Mouse (Mus musculus) kidney, embryonic 14.5 days (tissue): ENCODE data around the gene Arhgap22. TPM values are rescaled to one million over a fixed set of nuclear protein-coding genes. Genes with fewer than 3 reads are reported as not detected.

Source experiments
- ATAC-seq: fragments of 200-750 bp; cut with Nextera tagmentation; 2 replicates; pipeline ENCODE4 v1.8.0; 2017; ENCODE audit warnings: moderate number of reproducible peaks, mild to moderate bottlenecking, moderate TSS enrichment, moderate library complexity; ENCODE audit not compliant: low FRiP score, low TSS enrichment
- H3K27ac ChIP-seq: fragments of 300-500 bp; sonication (generic); 2 replicates; pipeline ENCODE4 v1.5.1; 2014; ENCODE audit warnings: low read depth, mild to moderate bottlenecking, low read length, moderate library complexity, mixed read lengths
- H3K27me3 ChIP-seq: fragments of 300-500 bp; sonication (generic); 2 replicates; pipeline ENCODE4 v1.6.1; 2014; ENCODE audit warnings: mild to moderate bottlenecking, low read length; ENCODE audit not compliant: control insufficient read depth, insufficient read depth
- H3K36me3 ChIP-seq: fragments of 300-500 bp; sonication (generic); 2 replicates; pipeline ENCODE4 v1.6.1; 2014; ENCODE audit warnings: low read length, mixed read lengths; ENCODE audit not compliant: control insufficient read depth, insufficient read depth
- H3K4me1 ChIP-seq: fragments of 300-500 bp; sonication (generic); 2 replicates; pipeline ENCODE4 v1.6.1; 2014; ENCODE audit warnings: low read length, mixed read lengths; ENCODE audit not compliant: control insufficient read depth, insufficient read depth
- H3K4me2 ChIP-seq: fragments of 300-500 bp; sonication (generic); replicated peaks from 2 replicates; pipeline ENCODE4 v1.6.1; 2014; ENCODE audit warnings: low read depth, mild to moderate bottlenecking, low read length
- H3K4me3 ChIP-seq: fragments of 300-500 bp; sonication (generic); 2 replicates; pipeline ENCODE4 v1.5.1; 2014; ENCODE audit warnings: mild to moderate bottlenecking, low read length
- H3K9ac ChIP-seq: fragments of 300-500 bp; sonication (generic); 2 replicates; pipeline ENCODE4 v1.6.1; 2014; ENCODE audit warnings: low read depth, mild to moderate bottlenecking, low read length, moderate library complexity
- H3K9me3 ChIP-seq: fragments of 300-500 bp; sonication (generic); 2 replicates; pipeline ENCODE4 v1.6.1; 2016; ENCODE audit warnings: low read length; ENCODE audit not compliant: control insufficient read depth
- WGBS: fragments of 180-500 bp; shearing (Covaris S2); extraction: QIAGEN DNeasy Blood & Tissue Kit; methylation state at CpG from one replicate; pipeline ENCODE4 v1.1.7; 2014; 5-methylcytosine and 5-hydroxymethylcytosine counted together
- polyA plus RNA-seq: library from polyadenylated mRNA; unstranded; fragments of >200 nt; fragmentation: Nextera tagmentation; extraction: Ambion mirVana; gene quantifications from 2 replicates; pipeline ENCODE4 v1.2.1, GENCODE M21; 2014

Arhgap22 gene
- polyA plus RNA-seq, result 1.1 and 2.6 TPM in 2 replicates

DNA sequence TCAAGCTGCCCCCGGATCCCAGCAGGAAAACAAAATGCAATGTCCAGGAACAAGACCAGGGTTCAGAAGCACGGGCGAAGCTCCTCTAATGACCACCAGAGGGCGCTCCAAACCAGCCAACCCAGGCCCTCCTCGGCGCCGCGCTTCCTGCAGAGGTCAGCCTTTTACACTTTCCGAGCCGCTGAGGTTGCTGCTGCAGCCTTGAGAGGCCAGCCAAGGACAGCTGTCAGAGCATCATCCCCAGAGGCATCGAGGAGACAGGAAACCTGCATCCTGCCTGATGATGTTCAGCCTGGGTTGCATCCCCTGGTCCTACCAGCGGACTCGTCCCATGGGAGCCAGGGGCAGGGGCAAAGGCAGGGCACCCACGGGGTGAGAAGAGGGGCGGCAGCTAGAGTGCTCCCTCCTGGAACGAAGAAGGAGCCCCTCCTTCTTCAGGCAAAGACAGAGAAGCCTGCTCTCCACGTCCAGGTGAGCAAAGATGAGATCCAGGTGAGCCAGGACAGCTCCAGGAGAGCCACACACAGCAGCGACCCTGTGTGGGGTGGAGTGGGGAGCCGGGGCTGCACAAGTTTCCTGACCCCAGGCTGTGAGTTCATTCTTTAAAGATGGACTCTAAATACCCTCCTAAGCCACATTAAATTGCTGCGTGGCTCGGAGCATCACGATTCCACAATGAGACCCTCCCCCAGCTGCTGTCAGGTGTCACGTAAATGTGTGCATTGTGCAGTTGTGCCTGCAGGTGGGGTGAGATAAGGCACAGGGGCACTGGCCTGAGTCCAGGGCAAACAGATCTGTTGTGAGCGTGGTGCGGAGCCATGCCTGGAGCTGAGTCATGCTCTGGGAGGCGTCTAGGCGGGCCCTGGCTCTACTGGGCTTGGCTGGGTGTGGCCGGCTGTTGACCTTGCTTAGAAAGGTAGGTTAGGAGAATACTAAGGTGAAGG is at the start of gene Arhgap22:
Arhgap22 (plus strand) TSS at position 204 of the 944 bp plus-strand sequence.
- no peak within 1 kb of the TSS for H3K4me3 ChIP-seq
- WGBS, result 16% methylated on average over 28 of the region's 28 CpGs

DNA sequence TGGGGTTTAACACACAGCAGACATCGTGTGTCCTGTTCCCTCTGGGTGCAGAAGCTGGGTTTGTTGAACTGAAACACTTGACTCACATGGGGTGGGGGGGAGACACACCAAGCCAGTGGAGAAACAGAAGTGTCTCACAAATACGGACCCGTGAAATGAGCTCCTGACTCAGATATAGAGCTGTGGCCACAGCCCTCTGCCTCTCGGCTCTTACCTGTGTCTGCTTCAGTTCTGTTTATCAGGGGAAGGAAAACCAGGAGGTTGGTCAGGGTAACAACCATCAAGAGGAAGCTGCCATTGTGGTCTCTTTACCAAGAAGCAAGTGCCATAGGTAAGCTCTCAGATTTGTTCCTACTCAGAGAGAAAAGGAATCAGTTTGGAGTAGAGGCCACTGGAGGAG is 45.1 kb upstream of the Arhgap22 start:
- no peak overlapping the region for H3K4me3 ChIP-seq
- H3K4me1 ChIP-seq, result no peaks in the 10 kb centered on the region
- no peaks in the 10 kb centered on the region for H3K27me3 ChIP-seq
- no peaks in the 10 kb centered on the region for H3K36me3 ChIP-seq
- no peak for ATAC-seq
- no peak overlapping the region for H3K4me2 ChIP-seq
- no peak overlapping the region for H3K27ac ChIP-seq
- 86% methylated on average over 4 of the region's 4 CpGs for WGBS
- H3K9me3 ChIP-seq, result no peaks in the 10 kb centered on the region
- no peak overlapping the region for H3K9ac ChIP-seq

More for the DNA sequence above, at the start of gene Arhgap22:
- H3K36me3 ChIP-seq, result no peaks in the 10 kb centered on the region
- H3K27ac ChIP-seq, result no peak within 1 kb of the TSS
- peak within 1 kb of the TSS; percentile 20; the same call in 1 of the 2 replicates for H3K4me2 ChIP-seq
- no peaks in the 10 kb centered on the region for H3K9me3 ChIP-seq
- no peak within 1 kb of the TSS for H3K9ac ChIP-seq
- 0 out of 2 replicates have a peak, but pooled peaks cover 3% of the 10 kb centered on the region for H3K4me1 ChIP-seq
- H3K27me3 ChIP-seq, result no peaks in the 10 kb centered on the region; the same call in 1 of the 2 replicates
- peak; percentile 89 for ATAC-seq

DNA sequence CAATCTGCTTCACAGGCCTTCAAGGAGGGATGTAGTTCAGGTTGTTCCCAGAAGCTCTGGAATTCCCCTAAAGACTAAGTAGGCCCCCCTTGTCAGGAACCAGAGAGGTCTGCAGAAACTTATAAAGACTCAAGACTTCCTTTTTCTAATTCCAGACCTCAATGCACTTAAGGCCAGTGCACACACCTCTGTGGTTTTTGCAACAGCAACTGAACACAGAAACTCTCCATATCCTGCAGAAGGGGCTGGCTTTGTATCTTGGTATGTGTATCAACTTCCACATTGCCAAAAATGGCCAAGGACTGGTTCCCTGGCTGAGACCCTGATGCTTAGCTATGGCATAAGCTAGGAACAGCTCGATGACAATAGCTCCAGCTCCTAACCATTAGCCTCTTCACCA is 41.9 kb upstream of the Arhgap22 start:
- Histone ChIP-seq H3K9me3 (no peaks in the 10 kb centered on the region), H3K27ac (no peak overlapping the region), H3K9ac (no peak overlapping the region), H3K4me1 (no peaks in the 10 kb centered on the region), H3K4me2 (no peak overlapping the region), H3K4me3 (no peak overlapping the region), H3K36me3 (no peaks in the 10 kb centered on the region), H3K27me3 (no peaks in the 10 kb centered on the region)
- ATAC-seq, result no peak
- WGBS, result 71% methylated on average over 1 of the region's 1 CpGs

DNA sequence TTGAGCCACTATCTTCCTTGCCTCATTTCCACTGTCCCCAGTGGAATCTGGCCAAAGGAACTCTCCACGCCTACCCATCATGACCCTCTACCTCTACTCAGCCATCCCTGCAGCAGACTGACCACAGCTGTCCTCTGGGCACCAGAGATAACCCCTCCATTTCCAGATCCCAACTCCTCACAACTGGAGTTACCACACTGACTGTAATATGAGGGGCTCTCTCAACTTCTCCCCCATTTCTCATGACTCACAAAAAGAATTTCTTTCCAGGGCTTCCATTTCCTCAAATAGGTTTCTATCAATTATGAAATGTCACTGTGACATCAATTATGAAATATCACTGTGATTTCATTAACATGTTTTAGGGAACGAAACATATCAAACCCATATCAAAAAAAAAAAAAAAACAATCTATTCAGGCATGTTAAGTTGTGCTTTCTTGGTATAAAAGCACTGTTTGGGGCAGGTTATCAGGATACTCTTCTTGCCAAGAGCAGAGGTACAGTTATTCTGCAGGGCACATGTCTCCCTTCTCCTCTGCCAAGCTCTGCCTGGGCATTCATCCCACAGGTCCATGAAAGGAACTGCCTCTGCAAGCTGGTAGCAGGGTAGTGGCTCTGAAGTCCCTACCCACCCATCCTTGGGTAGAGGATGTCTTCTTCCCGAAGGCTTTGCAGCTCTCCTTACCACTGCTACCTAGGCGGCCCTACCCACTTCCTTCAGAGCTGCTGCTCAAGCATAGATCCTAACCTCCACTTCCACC is 38.6 kb upstream of the Arhgap22 start:
- no peak overlapping the region for H3K9ac ChIP-seq
- H3K36me3 ChIP-seq, result no peaks in the 10 kb centered on the region
- no peak overlapping the region for H3K4me3 ChIP-seq
- ATAC-seq, result no peak
- H3K9me3 ChIP-seq, result no peaks in the 10 kb centered on the region
- whole genome bisulfite sequencing, result 71% methylated on average over 4 of the region's 4 CpGs
- no peak overlapping the region for H3K27ac ChIP-seq
- H3K27me3 ChIP-seq, result no peaks in the 10 kb centered on the region
- no peak overlapping the region for H3K4me2 ChIP-seq
- H3K4me1 ChIP-seq, result no peaks in the 10 kb centered on the region

DNA sequence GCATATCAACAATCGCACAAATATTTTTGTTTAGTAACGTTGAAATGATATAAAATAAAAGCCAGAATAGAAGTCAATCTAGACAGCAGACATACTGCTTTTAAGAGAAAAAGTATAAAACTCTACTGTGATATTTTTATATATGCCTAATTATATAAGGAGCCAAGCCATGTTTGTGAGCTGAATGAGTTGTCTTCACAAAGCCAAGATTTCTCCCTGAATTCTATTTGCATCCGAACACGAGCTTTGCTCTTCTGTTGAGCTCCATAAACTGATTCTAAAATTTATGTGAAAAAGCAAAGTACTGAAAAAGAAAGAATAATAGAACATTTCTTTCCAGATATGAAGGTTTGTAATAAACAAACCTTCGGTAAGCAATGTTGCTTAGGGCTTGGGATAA is 33.7 kb upstream of the Arhgap22 start:
- Histone ChIP-seq H3K36me3 (no peaks in the 10 kb centered on the region), H3K4me3 (no peak overlapping the region), H3K27me3 (no peaks in the 10 kb centered on the region), H3K9me3 (no peaks in the 10 kb centered on the region), H3K4me2 (no peak overlapping the region), H3K27ac (no peak overlapping the region), H3K9ac (no peak overlapping the region), H3K4me1 (no peaks in the 10 kb centered on the region)
- no peak for ATAC-seq
- 88% methylated on average over 5 of the region's 5 CpGs for WGBS

DNA sequence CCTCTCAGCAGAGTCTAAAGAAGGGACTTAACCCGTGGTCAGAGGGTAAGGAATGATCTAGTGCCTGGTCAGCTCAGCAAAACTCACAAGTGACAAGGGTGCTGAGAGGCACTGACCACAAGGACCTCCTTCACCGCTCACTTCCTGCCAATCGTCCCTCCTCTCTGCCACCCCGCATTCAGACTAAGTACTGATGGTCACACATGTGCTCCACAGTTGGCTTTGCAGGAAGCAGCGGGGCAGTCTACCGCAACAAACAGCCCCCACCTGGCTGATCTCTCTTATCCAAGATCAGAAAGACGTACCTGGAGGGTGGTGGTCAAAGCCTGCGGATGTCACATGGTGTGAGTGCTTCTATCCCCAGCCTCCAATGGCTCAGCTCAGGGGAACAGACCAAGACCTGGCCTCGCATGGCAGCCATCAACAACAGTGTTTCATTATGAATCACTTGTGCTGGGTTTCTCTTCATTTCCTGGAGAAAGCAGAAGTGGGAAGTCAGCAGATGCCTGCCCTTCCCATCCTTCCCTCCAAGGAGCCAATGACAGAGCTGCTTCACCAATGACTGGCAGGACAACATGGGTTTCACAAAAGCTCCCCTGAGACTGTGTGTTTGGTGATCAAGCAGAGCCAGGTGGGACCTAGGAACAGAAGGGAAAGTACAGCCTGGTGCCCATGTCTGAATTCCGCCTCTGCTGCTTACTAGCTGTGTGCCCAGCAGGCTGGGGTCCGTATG is 28.6 kb upstream of the Arhgap22 start, which contains the start of gene Wdfy4:
Wdfy4 (minus strand) TSS at position 441 of the 733 bp plus-strand sequence.
- H3K36me3 ChIP-seq, result no peaks in the 10 kb centered on the region
- no peak within 1 kb of the TSS for H3K27ac ChIP-seq
- no peaks in the 10 kb centered on the region for H3K9me3 ChIP-seq
- no peaks in the 10 kb centered on the region for H3K27me3 ChIP-seq
- no peak within 1 kb of the TSS for H3K4me2 ChIP-seq
- 81% methylated on average over 11 of the region's 11 CpGs for WGBS
- H3K4me3 ChIP-seq, result no peak within 1 kb of the TSS
- no peak for ATAC-seq
- H3K4me1 ChIP-seq, result no peaks in the 10 kb centered on the region
- no peak within 1 kb of the TSS for H3K9ac ChIP-seq

DNA sequence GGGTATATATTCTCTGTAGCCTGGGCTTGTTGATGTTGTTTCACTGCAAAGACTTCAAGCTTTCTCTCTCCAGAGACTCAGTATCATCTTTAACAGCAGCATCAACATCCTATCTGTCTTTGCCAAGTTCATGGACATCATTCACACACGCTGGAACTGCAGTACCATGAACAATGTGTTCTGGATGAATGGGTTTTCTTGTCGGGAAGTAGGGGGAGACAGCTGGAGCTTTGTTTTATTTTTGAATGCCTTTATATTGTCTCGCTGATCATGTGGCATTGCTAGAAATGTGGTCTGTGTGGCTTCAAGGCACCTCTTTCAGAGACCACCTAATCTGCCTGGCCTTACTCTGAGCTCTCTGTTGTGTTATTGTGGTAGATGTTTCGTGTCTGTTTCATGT is 26.6 kb upstream of the Arhgap22 start:
- no peaks in the 10 kb centered on the region for H3K9me3 ChIP-seq
- no peak overlapping the region for H3K9ac ChIP-seq
- ATAC-seq, result no peak
- WGBS, result 46% methylated on average over 4 of the region's 4 CpGs
- H3K4me2 ChIP-seq, result no peak overlapping the region
- no peaks in the 10 kb centered on the region for H3K27me3 ChIP-seq
- H3K4me1 ChIP-seq, result no peaks in the 10 kb centered on the region
- H3K36me3 ChIP-seq, result no peaks in the 10 kb centered on the region
- no peak overlapping the region for H3K27ac ChIP-seq
- H3K4me3 ChIP-seq, result no peak overlapping the region

DNA sequence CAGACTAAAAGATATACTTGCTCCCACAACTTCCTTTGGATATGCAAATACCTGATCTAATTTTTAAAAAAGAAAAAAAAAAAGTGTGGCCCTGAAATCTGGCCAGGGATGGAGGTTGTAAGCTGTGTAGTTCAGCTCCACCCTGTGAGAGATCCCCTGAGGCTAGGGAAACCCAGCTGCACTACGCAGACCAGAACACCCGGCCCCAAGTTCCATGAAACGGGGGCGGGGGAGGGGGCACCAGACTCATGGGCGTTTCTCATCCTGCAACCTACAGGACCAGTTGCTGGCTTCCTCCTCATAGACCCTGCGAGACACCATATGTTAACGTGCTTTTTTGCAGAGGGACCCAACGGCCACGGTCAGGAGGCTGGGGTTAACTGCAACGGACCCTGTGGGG is 24.6 kb upstream of the Arhgap22 start:
- no peak overlapping the region for H3K4me3 ChIP-seq
- WGBS, result 61% methylated on average over 10 of the region's 10 CpGs
- H3K27me3 ChIP-seq, result no peaks in the 10 kb centered on the region
- H3K4me2 ChIP-seq, result no peak overlapping the region
- no peaks in the 10 kb centered on the region for H3K9me3 ChIP-seq
- H3K4me1 ChIP-seq, result no peaks in the 10 kb centered on the region
- no peak for ATAC-seq
- H3K9ac ChIP-seq, result no peak overlapping the region
- no peaks in the 10 kb centered on the region for H3K36me3 ChIP-seq
- no peak overlapping the region for H3K27ac ChIP-seq
